Mouse (Mus musculus) left cerebral cortex, postnatal 36 days (tissue): Measurements from ENCODE around the gene Olfr1371. TPM values are rescaled to one million over a fixed set of nuclear protein-coding genes. Genes with fewer than 3 reads are reported as not detected.
A peak's percentile ranks its signal among the peaks of the same experiment; 100 is the strongest.

ENCODE experiments used
- DNase-seq, 2 experiments: peaks; one replicate each; pipeline ENCODE4 v3.0.0; 2021 to 2022; ENCODE audit warnings: low spot score in 2 of 2, mixed read lengths in 1 of 2
- intact Hi-C: fragments of 180-260 bp; cut with DNase I; formaldehyde crosslinking; loops from one replicate; pipeline ENCODE4 v1.15.1; 2025
- total RNA-seq, 2 experiments: library from RNA; stranded (reverse); gene quantifications; 2 replicates each; pipeline ENCODE4 v1.2.3; 2021

Olfr1371 gene
- total RNA-seq = not detected

- intact Hi-C loops = no loop called here
Observed at GRCm38 (mm10) chr11:52213887-52214286, at the start of gene Olfr1371. Gene Olfr1371, minus strand, starts transcription at chr11:52213987.

GRCm38 (mm10) chr11:52262338-52262737 is 48.6 kb upstream of the Olfr1371 start:
- intact Hi-C loops = no loop called here
- DNase-seq = no peak

More at GRCm38 (mm10) chr11:52213887-52214286, at the start of gene Olfr1371:
- DNase-seq = no peak

GRCm38 (mm10) chr11:52261937-52262336 is 48.1 kb upstream of the Olfr1371 start:
- intact Hi-C loops = no loop called here

GRCm38 (mm10) chr11:52260878-52261277 is 47.1 kb upstream of the Olfr1371 start:
- intact Hi-C loops = no loop called here
- no peak for DNase-seq

More at GRCm38 (mm10) chr11:52261937-52262336, 48.1 kb upstream of the Olfr1371 start:
- no peak for DNase-seq

GRCm38 (mm10) chr11:52258711-52259110 is 44.9 kb upstream of the Olfr1371 start:
- intact Hi-C loops = no loop called here
- no peak for DNase-seq

- intact Hi-C loops = no loop called here
Observed at GRCm38 (mm10) chr11:52257376-52257775, 43.6 kb upstream of the Olfr1371 start.

GRCm38 (mm10) chr11:52255077-52255476 is 41.3 kb upstream of the Olfr1371 start:
- intact Hi-C loops = loop anchor here (2.0 kb wide), 2 partner anchors 42 to 88 kb away; no protein-coding TSS in a partner anchor
- no peak for DNase-seq

More at GRCm38 (mm10) chr11:52257376-52257775, 43.6 kb upstream of the Olfr1371 start:
- no peak for DNase-seq

- peak; percentile 41 to 49 for DNase-seq
- intact Hi-C loops = loop anchor here (2.0 kb wide), 2 partner anchors 43 to 89 kb away; no protein-coding TSS in a partner anchor
Observed at GRCm38 (mm10) chr11:52253674-52254375, 40.0 kb upstream of the Olfr1371 start.

- DNase-seq = no peak
- intact Hi-C loops = no loop called here
Observed at GRCm38 (mm10) chr11:52252692-52253091, 38.9 kb upstream of the Olfr1371 start.

GRCm38 (mm10) chr11:52251770-52252169 is 38.0 kb upstream of the Olfr1371 start:
- intact Hi-C loops = no loop called here
- DNase-seq = no peak

GRCm38 (mm10) chr11:52249452-52249851 is 35.7 kb upstream of the Olfr1371 start:
- intact Hi-C loops = no loop called here
- DNase-seq = no peak

GRCm38 (mm10) chr11:52240898-52241542 is 27.2 kb upstream of the Olfr1371 start:
- no peak for DNase-seq
- intact Hi-C loops = no loop called here

GRCm38 (mm10) chr11:52234509-52234908 is 20.7 kb upstream of the Olfr1371 start:
- intact Hi-C loops = no loop called here
- no peak for DNase-seq

GRCm38 (mm10) chr11:52233906-52234305 is 20.1 kb upstream of the Olfr1371 start:
- DNase-seq = no peak
- intact Hi-C loops = no loop called here

- no peak for DNase-seq
- intact Hi-C loops = no loop called here
Observed at GRCm38 (mm10) chr11:52233043-52233653, 19.4 kb upstream of the Olfr1371 start.

- peak; percentile 91 to 94 for DNase-seq
Observed at GRCm38 (mm10) chr11:52231606-52232541, 18.1 kb upstream of the Olfr1371 start, which contains the start of gene Skp1a. Gene Skp1a, plus strand, starts transcription at chr11:52231995.

GRCm38 (mm10) chr11:52230694-52231093 is 16.9 kb upstream of the Olfr1371 start:
- intact Hi-C loops = no loop called here
- DNase-seq = no peak

More at GRCm38 (mm10) chr11:52231606-52232541, 18.1 kb upstream of the Olfr1371 start, which contains the start of gene Skp1a:
- intact Hi-C loops = no loop called here

- DNase-seq = no peak
- intact Hi-C loops = loop anchor here (10.0 kb wide), 2 partner anchors 184 to 264 kb away; partner anchors contain the start of gene Cdkn2aipnl
Observed at GRCm38 (mm10) chr11:52228722-52229448, 15.1 kb upstream of the Olfr1371 start.
